Mouse (Mus musculus): ENCODE measurements around the gene A830005F24Rik.

A830005F24Rik gene

DNA sequence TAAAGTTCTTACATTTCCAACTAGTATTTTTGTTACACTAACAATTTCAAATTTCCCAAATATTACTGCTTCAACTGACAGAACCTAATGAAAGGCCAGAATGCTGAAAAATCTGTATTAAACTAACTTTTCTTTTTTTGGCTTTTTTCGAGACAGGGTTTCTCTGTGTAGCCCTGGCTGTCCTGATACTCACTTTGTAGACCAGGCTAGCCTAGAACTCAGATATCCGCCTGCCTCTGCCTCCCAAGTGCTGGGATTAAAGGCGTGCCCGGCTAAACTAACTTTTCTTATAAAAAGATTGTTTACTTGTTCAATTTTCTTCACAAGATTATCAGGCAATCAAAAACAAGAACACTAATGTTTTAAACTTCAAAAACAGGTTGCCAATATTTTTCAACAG lies 31.5 kb downstream of the A830005F24Rik start:
- DNase-seq (ENCODE audit: low spot score in 2 of 2): no peak

DNA sequence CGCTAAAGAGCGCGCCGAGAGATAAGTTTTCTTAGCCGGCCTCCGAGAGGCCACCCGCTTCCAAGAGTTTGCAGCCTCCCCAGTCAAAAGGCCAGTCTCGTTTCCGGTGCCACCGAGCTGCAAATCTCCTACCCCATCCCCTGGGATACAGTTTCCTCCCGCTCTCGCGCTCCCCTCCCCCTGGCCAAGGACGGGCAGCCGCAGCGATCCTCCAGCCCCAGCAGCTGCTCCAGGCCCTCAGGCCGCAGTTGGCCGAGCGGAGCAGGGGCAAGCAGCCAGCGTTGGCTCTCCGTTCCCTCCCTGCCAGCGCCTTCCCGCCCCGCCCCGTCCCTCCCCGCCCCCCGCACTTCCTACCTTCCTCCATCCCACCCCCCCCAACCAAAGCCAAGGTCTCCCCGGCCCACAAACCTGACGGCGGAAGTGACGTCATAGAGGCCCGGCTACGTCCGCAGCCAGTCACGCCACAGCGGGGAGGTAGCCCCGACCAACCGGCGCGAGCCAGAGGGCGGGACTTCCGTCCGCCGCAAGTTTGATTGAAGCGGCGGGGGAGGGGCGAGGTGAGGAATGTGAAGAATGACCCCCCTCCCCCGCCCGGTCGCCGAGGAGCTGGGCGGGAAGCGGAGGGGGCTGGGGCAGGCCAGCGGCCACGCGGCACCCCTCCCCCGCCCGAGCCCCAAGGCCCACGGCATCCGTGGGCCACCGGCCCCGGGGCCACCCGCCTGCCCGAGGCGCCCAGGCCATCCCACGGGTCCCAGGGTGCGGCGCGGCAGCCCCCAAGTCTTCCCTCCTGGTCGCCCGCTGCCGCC lies 32.3 kb downstream of the A830005F24Rik start:
- DNase-seq (ENCODE audit: low spot score in 2 of 2): peak; percentile 82 to 94

DNA sequence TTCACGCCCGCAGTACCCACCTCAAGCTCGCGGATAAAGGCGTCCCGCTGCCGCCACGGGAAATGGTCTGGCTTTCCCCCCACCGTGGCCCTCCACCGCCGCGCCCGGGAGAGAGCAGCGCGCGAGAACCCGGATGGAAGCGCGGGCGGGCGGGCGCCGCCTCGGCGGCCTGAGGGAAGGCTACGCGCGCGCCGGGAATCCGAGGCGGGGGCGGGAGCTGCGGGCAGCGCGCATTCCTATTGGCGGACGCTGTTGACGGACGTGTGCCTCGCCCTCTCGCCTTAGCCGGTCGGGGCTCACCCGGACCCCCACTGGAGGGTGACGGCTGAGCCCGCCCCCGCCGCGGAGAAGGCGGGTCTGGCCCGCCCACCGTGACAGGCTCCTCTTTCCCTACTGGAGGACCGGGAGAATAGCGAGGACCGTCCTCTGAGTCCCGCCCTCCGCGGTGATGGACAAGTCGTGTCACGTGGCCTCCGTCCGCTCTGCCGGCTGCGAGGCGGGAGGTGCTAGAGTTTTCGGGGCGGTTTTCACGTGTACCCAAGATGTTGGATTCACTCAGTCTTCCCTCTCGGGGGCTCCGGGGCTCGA lies 33.1 kb downstream of the A830005F24Rik start:
- peak; percentile 99 to 100 for DNase-seq (ENCODE audit: low spot score in 2 of 2)

DNA sequence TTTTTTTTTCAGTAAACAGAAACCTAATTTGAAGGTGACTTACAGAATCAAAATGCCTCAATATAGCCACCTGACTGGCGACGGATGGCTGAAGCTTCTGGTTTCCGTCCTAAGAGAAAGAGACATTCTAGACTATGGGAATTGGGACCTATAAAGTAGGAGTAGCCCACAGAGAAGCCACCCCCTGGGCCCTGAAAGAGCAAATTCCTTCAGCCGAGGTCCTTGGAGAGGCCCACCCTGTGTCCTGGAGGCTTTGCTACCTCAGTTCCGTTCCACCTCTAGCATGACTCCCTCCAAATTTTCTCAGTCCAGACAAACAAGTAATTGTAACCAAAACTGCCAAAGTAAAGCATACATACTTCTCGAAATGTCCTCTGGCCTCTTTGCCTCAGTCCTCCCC lies 34.3 kb downstream of the A830005F24Rik start:
- DNase-seq (ENCODE audit: low spot score in 2 of 2): no peak

DNA sequence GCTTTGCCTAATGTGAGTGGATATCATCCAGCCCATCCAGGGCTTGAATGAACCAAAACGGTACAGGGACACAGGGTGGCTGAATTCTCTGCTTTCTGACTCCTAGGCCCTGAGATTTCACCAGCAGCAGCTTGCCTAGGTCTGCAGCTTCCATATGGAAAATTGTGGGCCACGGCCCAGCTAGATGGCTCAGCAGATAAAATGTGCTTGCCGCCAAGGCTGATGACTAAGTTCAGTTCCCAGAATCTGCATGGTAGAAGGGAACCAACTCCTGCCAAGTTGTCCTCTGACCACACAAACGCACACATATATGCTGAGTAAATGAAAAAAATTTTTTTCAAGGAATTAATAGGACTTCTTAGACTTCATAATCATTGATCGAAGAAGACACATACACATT lies 34.9 kb downstream of the A830005F24Rik start:
- DNase-seq (ENCODE audit: low spot score in 2 of 2): peak in 1 of 2 experiments; percentile 21

DNA sequence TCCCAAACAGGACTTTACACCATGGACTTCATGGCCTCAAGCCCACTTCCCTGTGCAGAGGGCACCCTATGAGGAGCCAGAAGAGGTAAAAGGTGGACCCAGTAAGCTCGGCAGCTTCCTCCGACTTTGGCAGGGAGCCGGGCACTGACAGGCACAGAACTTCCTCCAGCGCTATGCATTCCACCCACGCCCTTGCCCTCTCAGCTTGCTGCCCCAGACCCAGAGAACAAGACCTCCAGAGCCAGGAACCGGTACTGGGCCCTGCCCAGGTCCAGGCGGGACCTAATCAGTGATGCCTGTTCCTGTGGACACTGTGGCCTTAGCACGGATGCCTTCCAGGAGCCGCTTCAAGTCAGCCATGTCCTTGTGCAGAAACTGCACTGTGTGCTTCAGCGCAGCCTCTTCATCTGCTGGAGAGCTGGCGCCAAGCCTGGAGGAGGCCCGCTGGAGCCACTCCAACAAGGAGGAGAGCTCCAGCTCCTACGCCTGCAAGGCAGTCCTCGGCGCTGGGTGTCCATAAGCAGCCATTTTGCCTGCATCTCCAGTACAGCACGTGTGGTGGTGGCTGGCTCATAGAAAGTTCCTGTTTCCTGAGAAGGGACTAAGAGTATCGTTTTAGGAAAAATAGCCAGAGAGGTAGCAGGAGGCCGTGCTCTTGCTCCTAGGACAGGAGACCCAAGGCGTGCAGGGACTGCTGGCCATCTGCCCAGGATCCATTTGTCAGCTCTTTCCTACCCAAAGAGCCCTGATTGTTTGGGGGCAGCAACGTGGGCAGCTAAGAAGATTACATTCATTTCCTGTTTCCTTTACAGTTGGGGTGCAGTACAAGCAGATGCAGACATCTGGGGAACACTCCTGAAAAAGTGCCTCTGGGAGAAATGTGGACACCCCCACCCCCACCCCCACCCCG lies 39.1 kb downstream of the A830005F24Rik start:
- DNase-seq (ENCODE audit: low spot score in 2 of 2): peak; percentile 71 to 93

DNA sequence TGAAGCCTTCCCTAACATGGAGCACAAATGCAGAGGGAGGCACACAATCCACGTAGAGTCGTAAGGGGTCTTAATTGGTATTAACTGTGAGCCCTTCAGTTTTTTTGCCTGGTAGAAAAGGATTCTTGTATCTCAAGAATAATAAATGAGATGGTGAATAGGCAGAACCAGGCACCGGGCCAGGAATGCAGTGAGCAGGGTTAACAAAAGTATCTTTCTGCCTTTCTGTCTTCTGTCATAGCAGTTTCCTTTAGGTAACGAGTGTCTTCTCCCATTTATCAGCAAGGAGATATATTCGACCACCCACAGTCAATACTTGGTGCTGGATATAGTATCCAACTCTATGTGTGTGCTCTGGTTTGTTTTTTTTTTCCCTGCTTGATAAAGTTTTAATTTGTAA lies 40.1 kb downstream of the A830005F24Rik start:
- DNase-seq (ENCODE audit: low spot score in 2 of 2): no peak

DNA sequence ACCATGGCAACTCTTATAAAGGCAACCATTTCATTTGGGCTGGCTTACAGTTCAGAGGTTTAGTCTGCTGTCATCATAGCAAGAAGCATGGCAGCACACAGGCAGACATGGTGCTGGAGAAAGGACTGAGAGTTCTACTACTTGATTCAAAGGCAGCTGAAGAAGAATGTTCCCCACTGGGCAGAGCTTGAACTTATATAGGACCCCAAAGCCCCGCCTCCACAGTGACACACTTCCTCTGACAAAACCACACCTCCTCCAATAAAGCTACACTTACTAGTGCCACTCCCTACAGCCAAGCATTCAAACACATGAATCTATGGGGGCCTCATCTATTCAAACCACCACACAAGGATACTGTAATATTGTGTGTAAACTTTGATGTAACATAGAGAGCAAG lies 41.2 kb downstream of the A830005F24Rik start:
- DNase-seq (ENCODE audit: low spot score in 2 of 2): no peak

DNA sequence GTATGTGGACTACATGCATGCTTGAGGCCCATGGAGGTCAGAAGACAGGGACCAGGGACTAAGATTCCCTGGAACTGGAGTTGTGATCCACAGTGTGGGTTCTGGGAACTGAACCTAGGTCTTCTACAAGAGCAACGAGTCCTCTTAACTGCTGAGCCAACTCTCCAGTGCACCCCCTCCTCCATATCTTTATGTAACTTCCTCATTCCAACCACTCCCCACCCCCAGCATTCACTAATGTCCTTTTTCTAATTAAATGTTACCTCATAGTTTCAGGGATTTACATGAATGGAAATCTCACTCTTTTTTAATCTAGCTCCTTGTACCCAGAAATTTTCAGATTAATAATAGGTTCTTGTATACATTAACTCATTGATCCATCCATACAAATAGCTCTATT lies 42.6 kb downstream of the A830005F24Rik start:
- DNase-seq (ENCODE audit: low spot score in 2 of 2): no peak

DNA sequence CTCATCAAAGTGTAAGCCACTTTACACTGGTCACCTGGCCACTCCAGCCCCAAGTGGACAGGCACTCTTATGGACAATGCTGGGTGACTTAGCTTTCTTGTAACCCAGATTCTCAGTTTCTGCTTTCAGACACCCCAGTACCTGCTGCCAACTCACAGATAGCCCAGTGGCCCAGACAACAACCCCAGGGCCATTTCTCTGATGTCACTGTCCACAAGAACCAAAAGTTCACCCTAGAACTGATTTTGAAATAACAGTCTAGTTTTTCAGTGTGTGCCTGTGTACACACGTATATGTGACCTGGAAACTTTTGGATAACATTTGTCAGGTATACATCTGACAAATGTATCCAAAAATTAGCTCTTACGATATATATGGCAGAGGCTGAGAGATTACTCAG lies 48.1 kb downstream of the A830005F24Rik start:
- DNase-seq (ENCODE audit: low spot score in 2 of 2): no peak

DNA sequence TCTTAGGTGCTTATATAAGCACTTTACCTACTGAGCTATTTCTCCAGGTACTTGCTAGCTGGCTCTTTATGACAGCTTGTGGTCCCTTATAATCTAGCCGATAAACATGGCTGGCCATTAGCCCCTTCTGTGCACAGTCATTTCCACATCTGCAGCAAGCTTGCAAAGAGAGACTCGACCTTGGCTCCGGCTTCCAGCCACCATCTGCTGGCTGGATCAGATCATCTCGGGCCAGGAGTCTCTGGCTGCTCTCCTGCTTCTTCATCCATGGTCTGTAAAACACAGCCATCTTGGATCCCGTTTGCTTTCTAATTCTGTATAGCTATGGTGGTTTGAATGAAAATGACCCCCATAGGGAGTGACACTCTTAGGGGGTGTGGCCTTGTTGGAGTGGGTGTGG lies 49.0 kb downstream of the A830005F24Rik start:
- DNase-seq (ENCODE audit: low spot score in 2 of 2): no peak
